Comparison of ENCODE assay signal across 22 mouse cellular contexts in the genomic region with DNA sequence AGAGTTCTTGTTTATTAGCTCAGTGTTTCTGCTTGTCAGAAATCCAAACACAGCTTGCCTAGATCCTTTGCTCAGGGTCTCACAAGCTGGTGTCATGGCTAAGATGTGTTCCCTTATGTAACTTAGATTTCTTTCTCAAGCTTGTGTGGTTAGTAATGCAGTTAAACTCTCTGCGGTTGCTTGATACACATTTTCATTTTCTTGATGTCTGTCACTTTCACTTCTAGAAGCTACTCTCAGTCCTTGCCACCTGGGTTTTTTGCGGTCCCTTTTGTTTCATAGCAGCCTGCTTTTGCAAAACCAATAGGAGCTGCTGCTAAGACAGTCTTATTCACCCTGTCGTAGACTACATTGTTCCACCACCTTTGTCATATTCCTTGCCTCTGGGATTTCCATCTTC. TPM values are rescaled to one million over a fixed set of nuclear protein-coding genes. Genes with fewer than 3 reads are reported as not detected.
A peak's percentile ranks its signal among the peaks of the same experiment; 100 is the strongest.
DNase-seq lines count a peak whose midpoint lies in the region; ATAC-seq and TF ChIP-seq lines count a peak whose summit lies in the region.
"Had no signal": no experiment of that assay in that cellular context is flagged by ENCODE, and none has a peak within 500 bp of the region (broad histone marks: within the 10 kb centered on the region; RNA-seq: fewer than 3 reads in every experiment).

No protein-coding gene starts in this region.

- H3K27ac ChIP-seq in stomach, postnatal 0 days (replicated peaks) = no peak overlapping the region
- H3K27ac ChIP-seq: embryonic facial prominence, embryonic 10.5 days; heart, adult 2 months; hindbrain, embryonic 15.5 days; kidney, postnatal 0 days; liver, embryonic 14.5 days; lung, embryonic 15.5 days had no signal

- H3K9ac ChIP-seq in stomach, postnatal 0 days (ENCODE audit: low read length) = no peak overlapping the region
- H3K9ac ChIP-seq: hindbrain, embryonic 15.5 days; liver, embryonic 14.5 days; lung, embryonic 15.5 days had no signal

- H3K36me3 ChIP-seq in stomach, postnatal 0 days (ENCODE audit: control insufficient read depth, insufficient read depth, low read length) = no peaks in the 10 kb centered on the region; the same call in 1 of the 2 replicates
- H3K36me3 ChIP-seq: hindbrain, embryonic 15.5 days had no signal

- WGBS in stomach, postnatal 0 days = 76% methylated on average over 3 of the region's 3 CpGs

- DNase-seq in CD4-positive, CD25-positive, alpha-beta regulatory T cell, adult 2 months (ENCODE audit: low read depth, low spot score) = peak; percentile 45
- peak; percentile 48 for DNase-seq in naive thymus-derived CD4-positive, alpha-beta T cell, adult 2 months (ENCODE audit: low read depth)
- peak; percentile 29 for DNase-seq in thymus, postnatal 14 days
- no peak for DNase-seq in adrenal gland, postnatal 36 days
- no peak for DNase-seq in layer of hippocampus, postnatal 36 days
- DNase-seq in stomach, postnatal 0 days (ENCODE audit: low spot score) = no peak
- DNase-seq: cerebellum, postnatal 14 days; gastrocnemius, postnatal 10 days; heart, adult 2 months; heart, postnatal 36 days; kidney, adult 18-20 months; lung, postnatal 4 days had no signal

- no peak overlapping the region for H3K4me3 ChIP-seq in stomach, postnatal 0 days (ENCODE audit: low read depth, low read length)
- H3K4me3 ChIP-seq: embryonic facial prominence, embryonic 10.5 days; heart, adult 2 months; hindbrain, embryonic 15.5 days; lung, embryonic 15.5 days had no signal

- TF ChIP-seq EP300 in stomach, postnatal 0 days (optimal IDR thresholded peaks at IDR 0.05) = no peak

- no peaks in the 10 kb centered on the region for H3K27me3 ChIP-seq in stomach, postnatal 0 days (ENCODE audit: control insufficient read depth, insufficient read depth, low read length)
- H3K27me3 ChIP-seq: hindbrain, embryonic 15.5 days; lung, embryonic 15.5 days had no signal

- 0 out of 2 replicates have a peak, but pooled peaks cover 2% of the 10 kb centered on the region for H3K4me1 ChIP-seq in stomach, postnatal 0 days (replicated peaks; ENCODE audit: control insufficient read depth, insufficient read depth)

- no peaks in the 10 kb centered on the region for H3K9me3 ChIP-seq in stomach, postnatal 0 days (ENCODE audit: control insufficient read depth, low read length)
- H3K9me3 ChIP-seq: embryonic facial prominence, embryonic 10.5 days; hindbrain, embryonic 15.5 days; lung, embryonic 15.5 days had no signal

- peak; percentile 88 for ATAC-seq in activated CD4-positive, CD25-positive, alpha-beta regulatory T cell, adult 4 months
- ATAC-seq in stomach, postnatal 0 days (ENCODE audit: low FRiP score, low TSS enrichment) = no peak

- H3K4me2 ChIP-seq in stomach, postnatal 0 days (replicated peaks; ENCODE audit: low read depth) = no peak overlapping the region
- H3K4me2 ChIP-seq: hindbrain, embryonic 15.5 days; lung, embryonic 15.5 days; midbrain, embryonic 11.5 days had no signal

- TF ChIP-seq CTCF in stomach, postnatal 0 days (IDR thresholded peaks at IDR 0.05; ENCODE audit: low read depth) = no peak

RNA-seq across cellular contexts. Expression of a gene that starts 6.3 kb away (rescaled TPM):
- polyA plus RNA-seq in activated CD4-positive, CD25-positive, alpha-beta regulatory T cell, adult 4 months (2017; shearing (Covaris generic)) = 10 to 100 TPM; 19.0 to 25.9 TPM
- total RNA-seq in adrenal gland, postnatal 36 days (2021) = 10 to 100 TPM; 10.3 to 11.8 TPM
- total RNA-seq in layer of hippocampus, postnatal 36 days (2021) = 10 to 100 TPM; 21.4 to 23.4 TPM
- 33.3 and 34.0 TPM in 2 replicates for polyA plus RNA-seq in stomach, postnatal 0 days (2015; fragmentation: Nextera tagmentation; extraction: Ambion mirVana)

RNA-seq across cellular contexts. Expression of a gene that starts 52.7 kb away (rescaled TPM):
- not detected for polyA plus RNA-seq in activated CD4-positive, CD25-positive, alpha-beta regulatory T cell, adult 4 months (2017; shearing (Covaris generic))
- total RNA-seq in adrenal gland, postnatal 36 days (2021) = not detected
- total RNA-seq in layer of hippocampus, postnatal 36 days (2021) = not detected
- 0.22 and 0.73 TPM in 2 replicates for polyA plus RNA-seq in stomach, postnatal 0 days (2015; fragmentation: Nextera tagmentation; extraction: Ambion mirVana)
- total RNA-seq: layer of hippocampus, adult 18-20 months; left cerebral cortex, postnatal 25 days had no signal
- polyA plus RNA-seq: forebrain, embryonic 11.5 days; kidney, postnatal 0 days; midbrain, embryonic 11.5 days had no signal

Comparison
In these comparisons a context has a peak if more than half of its experiments do, and no peak if none do; other contexts are left out.
1. DNase-seq: peak in CD4-positive, CD25-positive, alpha-beta regulatory T cell, adult 2 months (single experiment), naive thymus-derived CD4-positive, alpha-beta T cell, adult 2 months (single experiment) and thymus, postnatal 14 days (single experiment); none in adrenal gland, postnatal 36 days (0 of 2), layer of hippocampus, postnatal 36 days (0 of 2) and stomach, postnatal 0 days (single experiment).